Mouse (Mus musculus) MEL-GATA-1-ER (cell line): Measurements from ENCODE around the gene Nyx.

Source experiments
- DNase-seq: peaks from one replicate; pipeline ENCODE4 v3.0.0-alpha.2; 2012; ENCODE audit warnings: low read depth; ENCODE audit errors: extremely low read depth

Gene Nyx

GRCm38 (mm10) chrX:13490941-13491340 is 25.0 kb downstream of the Nyx start:
- DNase-seq, result no peak

GRCm38 (mm10) chrX:13492922-13493321 is 27.0 kb downstream of the Nyx start:
- DNase-seq, result no peak

GRCm38 (mm10) chrX:13494892-13495703 is 29.2 kb downstream of the Nyx start:
- no peak for DNase-seq

- no peak for DNase-seq
Observed at GRCm38 (mm10) chrX:13500284-13500683, 34.4 kb downstream of the Nyx start.

- no peak for DNase-seq
Observed at GRCm38 (mm10) chrX:13502862-13503375, 37.0 kb downstream of the Nyx start.

- DNase-seq, result no peak
Observed at GRCm38 (mm10) chrX:13504389-13504788, 38.5 kb downstream of the Nyx start.

GRCm38 (mm10) chrX:13506376-13506775 is 40.5 kb downstream of the Nyx start:
- no peak for DNase-seq

- DNase-seq, result no peak
Observed at GRCm38 (mm10) chrX:13513127-13513526, 47.2 kb downstream of the Nyx start.

- no peak for DNase-seq
Observed at GRCm38 (mm10) chrX:13513864-13514263, 48.0 kb downstream of the Nyx start.

- DNase-seq, result no peak
Observed at GRCm38 (mm10) chrX:13516451-13516850, 50.5 kb downstream of the Nyx start.

- peak; percentile 46 for DNase-seq
Observed at GRCm38 (mm10) chrX:13518019-13518418, 52.1 kb downstream of the Nyx start.

- DNase-seq, result no peak
Observed at GRCm38 (mm10) chrX:13518781-13519407, 53.0 kb downstream of the Nyx start.

GRCm38 (mm10) chrX:13519408-13519783 is 53.5 kb downstream of the Nyx start:
- DNase-seq, result no peak

GRCm38 (mm10) chrX:13520566-13520965 is 54.7 kb downstream of the Nyx start:
- no peak for DNase-seq

- DNase-seq, result no peak
Observed at GRCm38 (mm10) chrX:13521288-13521687, 55.4 kb downstream of the Nyx start.
